Mouse (Mus musculus): ENCODE measurements around the gene Pdik1l. TPM values are rescaled to one million over a fixed set of nuclear protein-coding genes. Genes with fewer than 3 reads are reported as not detected.

Pdik1l gene
- total and polyA plus RNA-seq, 2 experiments from 2014 or later: 28.9 to 43.8 TPM

- H3K4me3 ChIP-seq (ENCODE audit: low read depth, low read length): no peak overlapping the region
- no peaks in the 10 kb centered on the region for H3K27me3 ChIP-seq (ENCODE audit: insufficient read depth, low read length)
- 93% methylated on average over 5 of the region's 5 CpGs for whole genome bisulfite sequencing
- no peaks in the 10 kb centered on the region for H3K9me3 ChIP-seq (ENCODE audit: low read length)
- H3K27ac ChIP-seq (ENCODE audit: low read depth, low read length): no peak overlapping the region
- H3K36me3 ChIP-seq (ENCODE audit: insufficient read depth): no peaks in the 10 kb centered on the region
- no peak for TF ChIP-seq CTCF (IDR thresholded peaks at IDR 0.05; ENCODE audit: low read depth)
- ATAC-seq (no peak), DNase-seq (no peak)
- H3K4me2 ChIP-seq (ENCODE audit: low read depth): no peak overlapping the region
- H3K9ac ChIP-seq: no peak overlapping the region
- H3K4me1 ChIP-seq (ENCODE audit: insufficient read depth): peaks cover 3% of the 10 kb centered on the region
Observed at GRCm38 (mm10) chr4:134312341-134312740, 24.6 kb upstream of the Pdik1l start.

- DNase-seq: no peak
- no peak for ATAC-seq
- no peaks in the 10 kb centered on the region for H3K9me3 ChIP-seq (ENCODE audit: low read length)
- WGBS: 90% methylated on average over 9 of the region's 9 CpGs
- no peaks in the 10 kb centered on the region for H3K36me3 ChIP-seq (ENCODE audit: insufficient read depth)
- no peak overlapping the region for H3K4me3 ChIP-seq (ENCODE audit: low read depth, low read length)
- no peak overlapping the region for H3K27ac ChIP-seq (ENCODE audit: low read depth, low read length)
- H3K4me2 ChIP-seq (ENCODE audit: low read depth): no peak overlapping the region
- TF ChIP-seq CTCF (IDR thresholded peaks at IDR 0.05; ENCODE audit: low read depth): no peak
- H3K4me1 ChIP-seq (ENCODE audit: insufficient read depth): peaks cover 5% of the 10 kb centered on the region
- H3K27me3 ChIP-seq (ENCODE audit: insufficient read depth, low read length): no peaks in the 10 kb centered on the region
- no peak overlapping the region for H3K9ac ChIP-seq
Observed at GRCm38 (mm10) chr4:134311784-134312183, 24.1 kb upstream of the Pdik1l start.

GRCm38 (mm10) chr4:134310656-134311055 is 23.0 kb upstream of the Pdik1l start:
- H3K9me3 ChIP-seq (ENCODE audit: low read length): no peaks in the 10 kb centered on the region
- no peak overlapping the region for H3K4me3 ChIP-seq (ENCODE audit: low read depth, low read length)
- no peak overlapping the region for H3K4me2 ChIP-seq (ENCODE audit: low read depth)
- no peak overlapping the region for H3K27ac ChIP-seq (ENCODE audit: low read depth, low read length)
- no peak overlapping the region for H3K9ac ChIP-seq
- TF ChIP-seq CTCF (IDR thresholded peaks at IDR 0.05; ENCODE audit: low read depth): no peak
- ATAC-seq: no peak
- no peak for DNase-seq
- WGBS: 93% methylated on average over 9 of the region's 9 CpGs
- H3K36me3 ChIP-seq (ENCODE audit: insufficient read depth): no peaks in the 10 kb centered on the region
- no peaks in the 10 kb centered on the region for H3K27me3 ChIP-seq (ENCODE audit: insufficient read depth, low read length)
- H3K4me1 ChIP-seq (ENCODE audit: insufficient read depth): peaks cover 5% of the 10 kb centered on the region

GRCm38 (mm10) chr4:134310106-134310505 is 22.4 kb upstream of the Pdik1l start:
- no peak for ATAC-seq
- no peak for TF ChIP-seq CTCF (IDR thresholded peaks at IDR 0.05; ENCODE audit: low read depth)
- Histone ChIP-seq H3K4me3 (ENCODE audit: low read depth, low read length) (no peak overlapping the region), H3K27me3 (ENCODE audit: insufficient read depth, low read length) (no peaks in the 10 kb centered on the region), H3K36me3 (ENCODE audit: insufficient read depth) (no peaks in the 10 kb centered on the region), H3K9ac (no peak overlapping the region), H3K4me1 (ENCODE audit: insufficient read depth) (peaks cover 5% of the 10 kb centered on the region), H3K27ac (ENCODE audit: low read depth, low read length) (no peak overlapping the region), H3K4me2 (ENCODE audit: low read depth) (no peak overlapping the region), H3K9me3 (ENCODE audit: low read length) (no peaks in the 10 kb centered on the region)
- 92% methylated on average over 7 of the region's 7 CpGs for WGBS
- DNase-seq: no peak

GRCm38 (mm10) chr4:134307367-134308072 is 19.8 kb upstream of the Pdik1l start:
- peak overlapping the region; percentile 70; the same call in 1 of the 2 replicates for H3K27ac ChIP-seq (ENCODE audit: low read depth, low read length)
- no peaks in the 10 kb centered on the region for H3K27me3 ChIP-seq (ENCODE audit: insufficient read depth, low read length)
- peak overlapping the region; percentile 42 for H3K4me2 ChIP-seq (ENCODE audit: low read depth)
- H3K9me3 ChIP-seq (ENCODE audit: low read length): no peaks in the 10 kb centered on the region
- WGBS: 17% methylated on average over 12 of the region's 12 CpGs
- no peaks in the 10 kb centered on the region for H3K36me3 ChIP-seq (ENCODE audit: insufficient read depth)
- H3K9ac ChIP-seq: peak overlapping the region; percentile 22; the same call in 1 of the 2 replicates
- peaks cover 5% of the 10 kb centered on the region for H3K4me1 ChIP-seq (ENCODE audit: insufficient read depth)
- DNase-seq (peak; percentile 76), ATAC-seq (peak; percentile 94)
- no peak overlapping the region for H3K4me3 ChIP-seq (ENCODE audit: low read depth, low read length)
- TF ChIP-seq CTCF (IDR thresholded peaks at IDR 0.05; ENCODE audit: low read depth): peak; percentile 60

GRCm38 (mm10) chr4:134306963-134307362 is 19.3 kb upstream of the Pdik1l start:
- no peak for ATAC-seq
- no peak for TF ChIP-seq CTCF (IDR thresholded peaks at IDR 0.05; ENCODE audit: low read depth)
- H3K4me3 ChIP-seq (ENCODE audit: low read depth, low read length): no peak overlapping the region
- H3K4me2 ChIP-seq (ENCODE audit: low read depth): peak overlapping the region; percentile 42
- peaks cover 5% of the 10 kb centered on the region for H3K4me1 ChIP-seq (ENCODE audit: insufficient read depth)
- 75% methylated on average over 2 of the region's 2 CpGs for WGBS
- no peak overlapping the region for H3K9ac ChIP-seq
- DNase-seq: no peak
- H3K27me3 ChIP-seq (ENCODE audit: insufficient read depth, low read length): no peaks in the 10 kb centered on the region
- no peaks in the 10 kb centered on the region for H3K36me3 ChIP-seq (ENCODE audit: insufficient read depth)
- H3K9me3 ChIP-seq (ENCODE audit: low read length): no peaks in the 10 kb centered on the region
- peak overlapping the region; percentile 70; the same call in 1 of the 2 replicates for H3K27ac ChIP-seq (ENCODE audit: low read depth, low read length)

GRCm38 (mm10) chr4:134302084-134302483 is 14.4 kb upstream of the Pdik1l start:
- H3K27ac ChIP-seq (ENCODE audit: low read depth, low read length): no peak overlapping the region
- H3K4me3 ChIP-seq (ENCODE audit: low read depth, low read length): no peak overlapping the region
- H3K4me1 ChIP-seq (ENCODE audit: insufficient read depth): no peaks in the 10 kb centered on the region
- H3K9ac ChIP-seq: no peak overlapping the region
- 91% methylated on average over 5 of the region's 5 CpGs for WGBS
- no peaks in the 10 kb centered on the region for H3K36me3 ChIP-seq (ENCODE audit: insufficient read depth)
- TF ChIP-seq CTCF (IDR thresholded peaks at IDR 0.05; ENCODE audit: low read depth): no peak
- H3K9me3 ChIP-seq (ENCODE audit: low read length): no peaks in the 10 kb centered on the region
- DNase-seq: no peak
- no peak overlapping the region for H3K4me2 ChIP-seq (ENCODE audit: low read depth)
- no peak for ATAC-seq
- H3K27me3 ChIP-seq (ENCODE audit: insufficient read depth, low read length): no peaks in the 10 kb centered on the region
